Mouse (Mus musculus) stomach, postnatal 0 days (tissue): Measurements from ENCODE around the gene Gm973. TPM values are rescaled to one million over a fixed set of nuclear protein-coding genes. Genes with fewer than 3 reads are reported as not detected.

Source experiments
- ATAC-seq: fragments of 200-750 bp; cut with Nextera tagmentation; 2 replicates; pipeline ENCODE4 v1.8.0; 2017; ENCODE audit not compliant: low FRiP score, low TSS enrichment
- DNase-seq: peaks from one replicate; pipeline ENCODE4 v3.0.0-alpha.2; 2016; ENCODE audit warnings: low spot score
- H3K27ac ChIP-seq: fragments of 300-500 bp; sonication (generic); replicated peaks from 2 replicates; pipeline ENCODE4 v1.5.1; 2014; ENCODE audit warnings: mild to moderate bottlenecking, control low read depth
- H3K27me3 ChIP-seq: fragments of 300-500 bp; sonication (generic); 2 replicates; pipeline ENCODE4 v1.6.1; 2014; ENCODE audit warnings: low read length; ENCODE audit not compliant: control insufficient read depth, insufficient read depth
- H3K36me3 ChIP-seq: fragments of 300-500 bp; sonication (generic); 2 replicates; pipeline ENCODE4 v1.6.1; 2014; ENCODE audit warnings: low read length, mixed read lengths; ENCODE audit not compliant: control insufficient read depth, insufficient read depth
- H3K4me1 ChIP-seq: fragments of 300-500 bp; sonication (generic); replicated peaks from 2 replicates; pipeline ENCODE4 v1.6.1; 2014; ENCODE audit warnings: antibody characterized with exemption; ENCODE audit not compliant: control insufficient read depth, insufficient read depth
- H3K4me2 ChIP-seq: fragments of 300-500 bp; sonication (generic); replicated peaks from 2 replicates; pipeline ENCODE4 v1.6.1; 2014; ENCODE audit warnings: low read depth, mild to moderate bottlenecking, control low read depth, moderate library complexity
- H3K4me3 ChIP-seq: fragments of 300-500 bp; sonication (generic); 2 replicates; pipeline ENCODE4 v1.5.1; 2014; ENCODE audit warnings: low read depth, low read length, control low read depth
- H3K9ac ChIP-seq: fragments of 300-500 bp; sonication (generic); 2 replicates; pipeline ENCODE4 v1.6.1; 2014; ENCODE audit warnings: mild to moderate bottlenecking, low read length, control low read depth, mixed read lengths
- H3K9me3 ChIP-seq: fragments of 300-500 bp; sonication (generic); 2 replicates; pipeline ENCODE4 v1.6.1; 2016; ENCODE audit warnings: low read length; ENCODE audit not compliant: control insufficient read depth
- CTCF ChIP-seq: IDR thresholded peaks from 2 replicates; pipeline ENCODE4 v1.5.1; 2016; ENCODE audit warnings: antibody characterized with exemption, low read depth, mild to moderate bottlenecking, moderate library complexity
- EP300 ChIP-seq: optimal IDR thresholded peaks from 2 replicates; pipeline ENCODE3; 2016; ENCODE audit warnings: antibody characterized with exemption
- WGBS: fragments of 180-500 bp; shearing (Covaris S2); extraction: QIAGEN DNeasy Blood & Tissue Kit; methylation state at CpG from one replicate; pipeline ENCODE4 v1.1.7; 2014; 5-methylcytosine and 5-hydroxymethylcytosine counted together
- polyA plus RNA-seq: library from polyadenylated mRNA; unstranded; fragments of >200 nt; fragmentation: Nextera tagmentation; extraction: Ambion mirVana; gene quantifications from 2 replicates; pipeline ENCODE4 v1.2.1, GENCODE M21; 2015

Gene Gm973
- polyA plus RNA-seq, 1 experiment from 2014 or later: 0.51 TPM

- Histone ChIP-seq H3K27me3 (no peaks in the 10 kb centered on the region), H3K36me3 (no peaks in the 10 kb centered on the region), H3K4me3 (no peak overlapping the region), H3K4me1 (no peaks in the 10 kb centered on the region), H3K4me2 (no peak overlapping the region), H3K27ac (no peak overlapping the region), H3K9me3 (no peaks in the 10 kb centered on the region), H3K9ac (no peak overlapping the region)
- TF ChIP-seq EP300 (no peak), CTCF (no peak)
- WGBS: 87% methylated on average over 7 of the region's 7 CpGs
- ATAC-seq: no peak
- no peak for DNase-seq
Observed at GRCm38 (mm10) chr1:59608125-59608762, 92.2 kb downstream of the Gm973 start.

DNA sequence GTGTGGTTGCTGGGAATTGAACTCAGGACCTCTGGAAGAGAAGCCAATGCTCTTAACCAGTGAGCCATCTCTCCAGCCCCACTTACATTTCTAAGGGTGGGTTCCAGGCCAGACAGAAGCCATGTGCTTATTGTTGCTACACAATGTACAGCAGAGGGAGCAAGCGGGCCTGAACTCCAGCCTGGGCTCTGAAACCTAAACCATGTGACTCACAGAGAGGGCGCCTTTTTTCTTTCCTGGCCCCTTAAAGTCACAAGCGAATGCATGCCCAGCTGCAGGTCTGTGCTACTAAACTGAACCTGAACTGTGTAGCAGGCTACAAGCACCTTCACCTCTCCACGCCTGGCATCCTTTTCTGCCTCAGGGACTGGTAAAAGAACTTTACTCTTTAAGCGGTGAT lies 92.9 kb downstream of the Gm973 start:
- Histone ChIP-seq H3K9ac (no peak overlapping the region), H3K4me2 (no peak overlapping the region), H3K27me3 (no peaks in the 10 kb centered on the region), H3K4me3 (no peak overlapping the region), H3K27ac (no peak overlapping the region), H3K9me3 (no peaks in the 10 kb centered on the region), H3K4me1 (no peaks in the 10 kb centered on the region), H3K36me3 (no peaks in the 10 kb centered on the region)
- ATAC-seq (no peak), DNase-seq (no peak)
- WGBS: 66% methylated on average over 5 of the region's 5 CpGs
- TF ChIP-seq CTCF (peak; percentile 40), EP300 (no peak)

DNA sequence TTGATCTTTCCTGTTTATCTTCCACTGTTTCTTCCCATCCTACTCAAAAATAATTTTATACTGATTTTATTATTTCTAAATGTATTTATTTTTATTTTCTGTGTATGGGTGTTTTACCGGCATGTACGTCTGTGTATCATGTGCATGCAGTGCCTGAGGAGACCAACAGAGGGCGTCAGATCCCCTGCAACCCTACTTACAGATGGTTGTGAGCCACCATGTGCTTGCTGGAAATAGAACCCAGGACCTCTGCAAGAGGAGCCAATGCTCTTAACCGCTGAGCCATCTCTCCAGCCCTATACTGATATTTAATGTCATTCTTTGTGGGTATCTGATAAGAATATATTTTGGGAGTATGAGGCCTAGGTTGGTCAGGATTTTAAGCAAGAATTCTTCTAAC lies 93.4 kb downstream of the Gm973 start:
- Histone ChIP-seq H3K9ac (no peak overlapping the region), H3K4me1 (no peaks in the 10 kb centered on the region), H3K4me3 (no peak overlapping the region), H3K27ac (peak overlapping the region; percentile 56), H3K36me3 (no peaks in the 10 kb centered on the region), H3K4me2 (no peak overlapping the region), H3K9me3 (no peaks in the 10 kb centered on the region), H3K27me3 (no peaks in the 10 kb centered on the region)
- ATAC-seq: no peak
- TF ChIP-seq CTCF (peak; percentile 56), EP300 (no peak)
- no peak for DNase-seq
- WGBS: 77% methylated on average over 4 of the region's 4 CpGs

GRCm38 (mm10) chr1:59609896-59610295 lies 93.8 kb downstream of the Gm973 start:
- no peaks in the 10 kb centered on the region for H3K36me3 ChIP-seq
- peak overlapping the region; percentile 56 for H3K27ac ChIP-seq
- DNase-seq: peak; percentile 22
- H3K4me1 ChIP-seq: no peaks in the 10 kb centered on the region
- WGBS: 48% methylated on average over 10 of the region's 10 CpGs
- no peaks in the 10 kb centered on the region for H3K9me3 ChIP-seq
- H3K4me2 ChIP-seq: no peak overlapping the region
- H3K4me3 ChIP-seq: no peak overlapping the region
- TF ChIP-seq CTCF: no peak
- no peak for TF ChIP-seq EP300
- H3K9ac ChIP-seq: no peak overlapping the region
- peak; percentile 32; the same call in 1 of the 2 replicates for ATAC-seq
- H3K27me3 ChIP-seq: no peaks in the 10 kb centered on the region

- Histone ChIP-seq H3K4me2 (no peak overlapping the region), H3K27ac (no peak overlapping the region), H3K4me3 (no peak overlapping the region), H3K9ac (no peak overlapping the region), H3K9me3 (no peaks in the 10 kb centered on the region), H3K4me1 (no peaks in the 10 kb centered on the region), H3K36me3 (no peaks in the 10 kb centered on the region), H3K27me3 (no peaks in the 10 kb centered on the region)
- WGBS: 91% methylated on average over 3 of the region's 3 CpGs
- no peak for DNase-seq
- no peak for ATAC-seq
- TF ChIP-seq EP300: no peak
- peak; percentile 23 for TF ChIP-seq CTCF
Observed at GRCm38 (mm10) chr1:59610929-59611328, 94.9 kb downstream of the Gm973 start.

DNA sequence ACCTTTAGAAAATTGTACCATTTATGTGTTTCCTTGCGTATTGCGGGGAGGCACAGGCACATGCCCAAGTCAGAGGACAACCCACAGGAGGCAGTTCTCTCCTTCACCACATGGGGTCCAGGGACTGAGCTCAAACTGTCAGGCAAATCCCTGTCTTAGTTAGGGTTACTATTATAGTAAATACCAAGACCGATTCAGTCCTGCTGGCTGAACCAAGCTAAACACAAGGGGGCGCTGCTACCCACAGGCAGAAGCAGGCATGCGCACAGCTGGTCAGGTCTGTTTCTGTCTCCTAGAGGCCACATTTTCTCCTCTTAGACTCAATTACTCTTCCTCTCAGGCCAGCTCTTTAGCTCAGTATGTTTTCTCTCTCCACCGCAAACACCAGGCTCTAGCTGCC lies 97.7 kb downstream of the Gm973 start:
- Histone ChIP-seq H3K9me3 (no peaks in the 10 kb centered on the region), H3K27me3 (no peaks in the 10 kb centered on the region), H3K4me2 (no peak overlapping the region), H3K27ac (no peak overlapping the region), H3K4me3 (no peak overlapping the region), H3K9ac (no peak overlapping the region), H3K4me1 (no peaks in the 10 kb centered on the region), H3K36me3 (no peaks in the 10 kb centered on the region)
- DNase-seq (peak; percentile 79), ATAC-seq (peak; percentile 53; the same call in 1 of the 2 replicates)
- TF ChIP-seq CTCF (peak; percentile 83), EP300 (no peak)
- 44% methylated on average over 6 of the region's 6 CpGs for WGBS
